Mouse (Mus musculus) monocyte, adult 2 months (primary cell): ENCODE data around the gene Kcnk4.

ENCODE experiments used
- DNase-seq, 2 experiments: peaks; one replicate each; pipeline ENCODE4 v3.0.0; 2022; ENCODE audit warnings: low spot score in 2 of 2, low read depth in 1 of 2

Kcnk4 gene

DNA sequence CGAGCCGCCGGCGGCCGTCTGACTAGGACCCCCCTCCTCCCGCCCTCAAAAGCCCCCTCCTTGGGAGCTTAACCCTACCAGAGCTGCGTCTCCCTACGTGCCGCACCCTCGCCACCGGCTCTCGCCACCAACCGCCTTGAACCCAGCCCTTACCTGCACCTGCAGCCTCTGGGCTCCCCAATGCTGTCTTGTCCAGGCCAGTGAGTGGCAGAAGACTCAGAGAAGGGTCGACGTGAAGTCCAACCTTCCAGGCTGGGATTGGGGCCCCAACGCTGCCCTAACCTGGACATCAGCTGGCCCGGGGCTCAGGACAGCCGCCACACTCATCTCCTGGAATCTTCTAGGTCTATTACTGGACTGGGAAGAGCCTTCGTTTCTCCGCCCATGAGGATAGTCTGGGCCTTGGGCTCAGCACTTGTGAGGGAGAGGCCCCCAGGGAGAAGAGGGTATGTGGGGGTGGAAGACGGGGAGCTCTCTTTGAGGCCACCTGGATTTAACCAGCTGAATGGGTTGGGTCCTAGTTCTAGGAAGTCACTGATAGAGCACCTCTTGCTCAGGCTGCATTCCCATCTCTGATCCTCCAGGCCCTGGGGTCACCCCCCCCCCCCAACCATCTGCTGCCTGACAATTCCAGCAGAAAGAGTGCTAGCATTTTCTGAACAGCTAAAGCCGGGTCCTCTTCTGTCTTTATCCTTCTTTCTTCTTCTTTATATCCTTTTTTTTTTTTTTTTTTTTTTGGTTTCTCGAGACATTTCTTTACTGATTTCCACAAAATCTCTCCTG, at the start of gene Kcnk4:
Gene Kcnk4 (minus strand): TSS at position 321 of the 783 bp plus-strand sequence.
- DNase-seq, result no peak

DNA sequence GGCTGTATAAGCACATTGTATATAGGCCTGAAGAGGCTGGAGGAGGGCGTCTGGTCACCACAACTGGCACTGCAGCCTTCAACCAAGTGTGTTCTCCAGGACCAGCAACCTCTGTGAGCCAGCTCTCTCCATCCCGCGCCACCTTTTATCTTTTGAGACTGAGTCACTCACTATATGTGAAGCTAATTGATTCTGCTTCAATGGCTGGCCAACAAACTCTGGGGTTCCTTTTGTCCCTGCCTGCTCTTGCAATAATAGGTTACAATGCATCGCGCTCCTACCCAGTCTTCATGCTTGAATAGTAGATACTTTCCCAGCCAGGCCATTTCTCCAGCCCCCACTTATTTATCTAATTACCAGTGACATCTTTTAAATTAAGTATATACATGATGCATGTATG, 49.3 kb upstream of the Kcnk4 start:
- DNase-seq, result no peak

DNA sequence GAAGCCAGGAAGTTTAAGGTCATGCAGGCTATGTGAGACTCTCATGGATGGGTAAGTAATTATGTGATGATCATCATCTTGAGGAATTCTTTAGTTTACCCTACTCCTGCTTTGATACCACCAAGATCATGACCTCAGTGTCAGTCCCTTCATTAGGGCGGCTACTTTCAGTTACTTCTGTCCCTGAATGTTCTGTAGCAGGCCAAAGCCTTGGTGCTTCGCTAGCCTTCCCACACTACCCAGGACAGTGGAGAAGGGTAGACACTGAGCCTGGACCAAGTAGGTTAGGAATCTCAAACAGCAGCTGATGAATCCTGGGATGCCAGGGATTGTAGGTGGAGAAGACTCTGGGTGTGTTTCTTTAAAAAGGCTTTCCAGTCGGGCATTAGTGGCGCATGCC, 47.1 kb upstream of the Kcnk4 start:
- no peak for DNase-seq

DNA sequence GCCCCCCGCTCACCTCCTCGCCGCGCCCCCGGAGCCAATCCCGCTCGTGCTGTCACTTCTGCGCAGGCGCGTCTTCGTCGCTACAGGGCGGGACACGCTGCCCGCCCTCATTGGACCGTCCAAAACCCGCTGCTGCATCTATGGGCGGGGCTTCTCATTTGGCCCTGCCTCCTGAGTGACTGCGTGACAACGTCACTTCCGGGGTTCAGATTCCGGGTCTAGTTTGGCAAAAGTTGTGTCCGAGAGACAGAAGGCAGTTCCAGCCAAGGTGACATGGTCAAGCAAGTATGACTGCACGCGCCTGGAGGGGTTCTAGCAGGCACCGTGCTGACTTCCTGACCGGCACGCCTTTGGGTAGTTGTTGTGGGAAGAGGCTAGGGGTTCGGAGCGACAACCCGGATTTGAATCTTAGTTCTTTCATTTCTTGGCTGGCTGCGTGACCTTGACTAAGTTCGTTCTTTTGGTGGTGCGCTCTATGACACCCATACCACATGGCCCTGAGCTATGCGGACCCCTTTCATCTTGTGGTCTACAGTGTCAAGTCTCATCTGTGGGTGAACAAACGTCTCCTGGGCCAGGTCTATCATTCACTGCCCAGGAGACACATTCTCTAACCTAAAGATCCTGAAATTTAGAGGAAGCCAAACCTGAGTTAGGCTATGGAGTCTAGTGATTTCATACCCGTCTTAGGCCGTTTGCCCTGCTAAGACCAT, 46.2 kb upstream of the Kcnk4 start, which contains the start of gene Fkbp2:
Gene Fkbp2 (minus strand): TSS at position 121 of the 713 bp plus-strand sequence.
- peak; percentile 97 to 98 for DNase-seq

DNA sequence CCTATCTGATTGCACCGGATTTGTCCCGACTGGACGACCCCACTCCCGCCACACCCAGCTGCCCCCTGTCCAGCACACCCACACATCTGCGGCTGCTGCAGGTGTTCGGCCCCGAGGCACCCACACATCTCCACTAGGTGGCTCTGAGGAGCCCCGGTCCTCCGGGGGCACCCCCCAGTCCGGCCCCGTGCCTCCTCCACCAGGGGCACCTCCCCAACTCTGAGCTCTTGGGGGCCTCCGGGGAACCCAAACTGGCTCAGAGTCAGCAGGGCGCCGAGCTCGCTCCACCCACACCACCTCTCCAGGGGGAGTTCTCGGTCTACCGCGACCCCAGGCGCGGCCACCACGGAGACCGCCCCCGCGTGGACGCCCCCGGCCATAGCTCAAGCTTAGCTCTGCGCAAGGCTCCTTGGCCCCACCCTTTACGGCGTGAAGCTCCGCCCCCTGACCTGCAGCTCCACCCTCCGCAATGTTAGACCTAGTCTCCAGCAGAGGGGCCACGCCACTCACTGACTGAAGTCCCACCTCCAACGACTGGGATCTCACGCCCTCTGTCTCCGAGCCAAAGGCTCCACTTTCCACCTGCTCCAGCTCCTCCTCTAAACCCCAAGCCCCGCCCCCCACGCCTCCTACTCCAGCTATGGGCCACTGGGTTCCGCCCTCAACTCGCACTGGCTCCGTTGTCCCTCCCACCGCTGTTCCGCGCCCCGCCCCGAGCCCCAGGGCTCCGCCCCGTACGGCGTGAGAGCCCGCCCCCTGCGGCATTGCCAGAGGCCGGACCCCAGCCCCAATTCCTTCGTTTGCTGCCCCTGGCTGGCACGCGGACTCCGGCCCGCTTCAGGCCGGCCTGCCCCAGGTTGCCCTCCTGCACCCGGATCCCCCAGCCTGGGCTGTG, 45.4 kb upstream of the Kcnk4 start:
- DNase-seq, result peak; percentile 98 to 99

DNA sequence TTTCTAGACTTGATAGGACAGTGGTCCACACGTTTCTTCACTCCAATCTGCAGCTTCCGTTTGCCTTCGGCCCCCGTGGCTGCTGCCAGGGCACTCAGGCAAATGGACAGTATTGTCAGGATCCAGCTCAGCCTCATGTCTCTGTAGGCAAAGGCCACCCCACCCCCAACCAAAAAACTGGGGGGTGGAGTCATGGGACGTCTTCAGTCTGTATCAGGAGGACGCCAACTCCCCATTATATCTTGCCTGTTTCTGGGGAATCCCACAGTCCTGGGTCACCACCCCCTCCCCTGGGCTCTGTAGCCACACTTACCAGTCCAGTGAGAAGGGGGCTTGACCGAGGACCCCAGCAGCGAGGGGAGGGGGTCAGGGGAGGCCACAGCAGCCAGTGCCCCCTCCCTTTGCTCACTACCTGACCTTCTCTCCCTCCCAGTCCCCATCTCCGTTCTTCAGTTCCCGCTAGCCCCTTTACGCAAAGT, 44.7 kb upstream of the Kcnk4 start:
- no peak for DNase-seq

DNA sequence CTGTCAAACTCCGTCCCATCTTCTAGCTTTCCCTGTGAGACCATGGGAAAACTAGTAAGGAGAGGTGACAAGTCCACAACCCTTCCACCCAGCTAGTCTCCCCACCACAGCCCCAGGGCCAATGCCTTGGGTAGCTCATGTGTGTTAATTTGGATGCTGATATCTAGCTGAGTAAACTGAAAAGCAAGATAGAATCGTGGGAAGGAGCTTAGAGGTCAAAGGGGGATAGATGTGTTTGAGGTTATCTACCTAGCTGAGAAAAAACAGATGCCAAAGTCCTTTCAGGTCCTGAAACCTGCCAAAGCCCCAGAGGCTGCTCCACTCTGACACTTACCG, 44.3 kb upstream of the Kcnk4 start:
- DNase-seq, result no peak

DNA sequence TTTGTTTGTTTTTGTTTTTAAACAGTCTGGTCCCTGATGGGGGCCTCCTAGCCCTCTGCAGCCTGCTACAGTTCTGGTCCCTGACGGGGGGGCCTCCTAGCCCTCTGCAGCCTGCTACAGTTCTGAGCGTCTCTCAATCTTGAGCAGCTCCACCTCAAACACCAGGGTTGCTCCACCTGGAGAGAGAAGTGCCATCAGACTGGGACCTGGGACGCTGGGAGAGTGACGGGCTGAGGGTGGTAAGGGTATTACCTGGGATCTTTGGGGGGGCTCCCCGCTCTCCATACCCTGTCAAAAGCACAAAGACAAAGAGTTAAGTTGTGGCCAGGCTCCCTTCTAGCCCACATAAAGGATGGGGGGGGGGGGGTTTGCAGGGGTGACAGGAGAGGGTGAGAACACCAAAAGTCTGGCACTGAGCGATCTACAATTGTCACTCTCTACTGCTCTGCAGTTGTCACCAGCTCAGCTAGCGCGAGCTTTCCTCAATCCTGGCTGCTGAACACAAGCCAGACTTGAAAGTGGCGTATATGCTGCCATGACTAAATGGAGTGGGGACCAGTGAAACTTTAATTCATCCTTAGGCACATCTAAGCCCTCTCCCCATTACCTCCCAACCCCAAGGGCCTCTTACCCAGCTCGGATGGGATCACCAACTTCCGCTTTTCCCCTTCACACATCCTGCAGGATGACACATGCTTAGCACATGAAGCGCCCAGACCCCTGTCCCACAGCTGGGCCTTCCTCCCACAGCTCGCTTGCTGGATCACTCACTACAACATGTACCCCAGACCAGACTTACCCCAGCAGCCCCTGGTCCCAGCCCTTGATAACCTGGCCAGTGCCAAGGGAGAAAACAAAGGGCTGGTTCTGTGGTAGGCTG, 43.7 kb upstream of the Kcnk4 start:
- no peak for DNase-seq

DNA sequence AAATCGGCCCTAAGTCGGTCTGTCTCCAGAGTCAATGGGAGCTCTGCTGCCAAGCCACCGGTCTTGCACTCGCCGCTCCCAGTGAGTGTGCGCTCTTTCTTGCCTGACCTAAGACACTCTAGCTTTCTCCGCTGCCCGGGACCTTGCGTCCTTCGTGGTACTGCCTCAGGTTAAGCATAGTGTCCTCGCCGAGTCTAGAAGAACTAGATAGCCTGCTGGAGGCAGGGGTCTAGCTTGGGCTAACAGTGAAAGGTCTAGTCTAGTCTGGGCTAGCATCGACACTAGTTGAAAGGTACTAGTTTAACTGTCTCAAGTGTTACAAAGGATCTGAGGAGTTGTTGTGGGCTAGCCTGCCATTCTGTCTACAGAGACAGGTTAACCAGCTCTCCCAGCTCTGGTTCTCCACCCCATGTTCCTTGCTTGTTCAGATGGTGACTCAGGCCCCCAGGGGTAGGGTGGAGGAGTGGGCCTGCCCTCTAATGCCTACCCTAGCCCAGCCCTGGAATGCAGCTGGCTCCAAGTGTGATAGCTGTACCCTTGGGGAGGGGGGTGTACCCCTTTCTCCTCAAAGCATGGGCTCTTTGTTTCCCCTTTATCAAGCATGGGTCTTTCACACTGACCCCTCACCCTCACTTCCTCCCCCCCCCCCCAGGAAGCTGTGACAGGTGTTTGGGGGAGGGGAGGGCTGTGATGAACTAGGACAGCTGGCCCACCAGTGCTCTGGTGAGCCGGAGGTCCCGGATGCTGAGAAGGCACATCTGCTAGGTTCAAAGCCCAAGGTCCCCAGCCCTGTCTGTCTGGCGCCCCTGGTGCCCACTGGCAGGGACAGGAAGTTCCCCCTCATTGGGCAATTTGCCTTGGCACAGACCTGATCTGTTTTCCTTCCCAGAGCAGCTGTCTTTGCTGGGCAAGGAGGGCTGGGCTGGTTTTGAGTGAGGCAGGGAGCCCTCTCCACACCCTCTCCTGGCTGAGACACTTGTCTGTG, 41.5 kb upstream of the Kcnk4 start, which contains the start of gene Plcb3:
Gene Plcb3 (minus strand): TSS at position 934 of the 985 bp plus-strand sequence.
- DNase-seq, result no peak

DNA sequence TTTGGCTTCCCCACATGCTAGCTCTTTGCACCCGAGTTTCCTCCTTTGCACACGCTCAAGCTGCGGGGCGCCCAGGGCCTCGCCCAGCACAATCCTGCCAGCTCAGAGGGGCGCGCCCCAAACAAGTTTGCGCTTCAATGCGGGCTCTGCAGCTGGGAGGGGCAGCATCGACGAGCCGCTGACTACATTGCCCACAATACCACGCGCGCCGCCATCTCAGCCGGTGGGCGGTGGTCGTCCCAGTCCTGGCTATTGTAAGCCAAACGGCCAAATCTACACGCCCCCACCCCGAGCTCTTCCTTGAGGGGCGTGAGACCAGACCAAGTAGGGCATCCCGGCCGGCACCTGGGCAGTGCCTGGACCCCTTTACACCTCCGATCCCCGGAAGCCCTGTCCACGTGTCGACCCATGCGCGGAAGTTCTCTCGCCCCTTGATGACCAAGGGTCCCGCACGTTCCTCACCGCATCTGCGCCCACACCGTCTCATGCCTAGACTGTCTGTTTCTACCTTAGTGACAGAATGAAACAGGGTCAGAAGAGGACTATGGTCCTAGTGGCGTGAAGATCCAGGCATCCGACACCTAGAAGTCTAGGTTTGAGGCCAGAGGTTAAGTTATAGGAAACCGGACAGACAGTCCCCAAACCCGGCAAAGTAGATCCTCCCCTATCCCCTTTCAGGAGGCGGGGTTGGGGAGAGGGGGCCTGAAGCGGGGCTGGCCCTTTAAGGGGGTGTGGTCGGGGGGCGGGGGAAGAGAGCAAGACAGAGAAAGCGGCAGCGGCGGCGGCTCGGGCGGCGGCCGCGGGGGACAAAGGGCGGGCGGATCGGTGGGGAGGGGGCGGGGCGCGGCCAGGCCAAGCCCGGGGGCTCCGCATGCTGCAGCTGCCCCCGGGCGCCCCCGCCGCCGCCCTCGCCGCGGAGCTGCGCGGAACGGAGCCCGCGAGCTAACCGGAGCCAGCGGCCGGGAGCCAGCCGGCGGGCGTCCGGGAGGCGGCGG, 40.2 kb upstream of the Kcnk4 start, which contains the start of gene Ppp1r14b:
Gene Ppp1r14b (plus strand): TSS at position 758 of the 995 bp plus-strand sequence.
- DNase-seq, result no peak

DNA sequence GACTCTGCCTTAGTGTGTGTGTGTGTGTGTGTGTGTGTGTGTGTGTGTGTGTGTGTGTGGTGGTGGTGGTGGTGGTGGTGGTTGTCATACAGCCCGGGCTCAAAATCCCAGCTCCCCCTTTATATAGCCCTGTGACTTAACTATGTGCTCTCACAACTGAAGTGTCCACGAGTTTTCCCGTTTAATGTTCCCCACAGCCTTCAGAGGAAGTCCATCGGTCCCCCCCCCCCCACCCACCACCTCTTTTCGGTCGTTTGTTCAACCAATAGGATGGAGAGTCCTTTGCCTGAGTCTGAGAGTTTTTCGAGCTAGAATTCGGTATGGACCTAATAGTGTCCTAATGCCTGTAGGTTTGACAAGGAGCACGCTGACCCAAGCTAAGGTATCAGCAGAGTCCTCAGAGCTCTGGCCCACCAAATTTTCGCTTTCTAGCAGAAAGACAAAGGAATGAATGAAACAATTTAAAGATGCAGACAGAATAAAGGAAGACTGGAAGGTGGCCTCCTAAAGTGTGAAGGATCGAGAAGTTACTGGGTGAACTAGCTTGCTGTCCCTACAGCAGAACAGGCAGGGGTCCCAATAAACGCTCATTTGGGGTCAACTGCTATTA, 39.4 kb upstream of the Kcnk4 start:
- no peak for DNase-seq

DNA sequence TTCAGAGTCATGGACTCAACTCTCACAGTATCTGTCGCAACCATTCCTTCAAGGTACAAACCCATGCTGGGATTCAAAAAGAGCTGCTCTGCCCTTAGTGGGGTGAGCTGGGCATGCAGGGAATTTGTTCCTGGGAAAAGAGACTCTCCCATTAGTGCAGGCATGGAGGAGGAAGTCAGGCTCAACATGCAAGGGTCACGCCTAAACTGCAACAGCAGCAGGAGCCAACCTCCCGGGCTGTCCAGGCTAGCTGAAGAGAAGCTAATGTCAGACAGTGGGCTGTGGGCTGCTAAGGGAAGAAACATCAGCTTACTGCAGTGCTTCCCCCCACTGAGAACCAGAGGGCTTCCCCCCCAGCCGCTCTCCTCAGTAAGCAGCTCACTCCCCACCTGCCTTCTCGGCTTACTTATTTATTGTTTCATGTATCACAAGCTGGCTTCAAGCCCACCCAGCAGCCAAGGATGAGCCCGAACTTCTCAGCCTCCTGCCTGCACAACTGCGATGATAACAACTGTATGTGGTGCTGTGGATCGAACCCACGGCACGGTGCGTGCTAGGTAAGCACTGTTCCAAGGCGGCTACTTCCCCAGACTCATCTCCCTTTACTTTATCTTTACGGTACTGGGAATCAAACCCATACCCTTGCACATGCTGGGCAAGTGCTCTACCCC, 38.1 kb upstream of the Kcnk4 start:
- no peak for DNase-seq

DNA sequence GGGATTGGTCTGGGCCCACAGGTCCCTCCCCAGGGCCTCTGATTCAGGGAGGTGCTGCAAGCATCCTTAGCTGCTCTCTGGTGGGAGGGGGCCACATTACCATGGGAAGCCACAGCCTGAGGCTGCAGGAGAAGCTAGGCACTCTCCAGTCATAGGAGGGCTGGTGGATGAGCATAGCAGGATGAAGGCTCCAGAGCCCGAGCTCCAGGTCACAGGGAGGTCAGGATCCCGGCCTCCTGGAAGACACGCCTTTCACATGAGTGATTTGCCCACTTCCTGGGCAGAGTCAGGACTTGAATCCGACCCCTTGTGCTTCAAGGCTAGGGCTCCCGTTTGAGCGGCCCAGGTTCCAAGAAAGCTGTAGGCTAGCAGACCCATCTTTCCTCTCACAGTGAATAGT, 37.3 kb upstream of the Kcnk4 start:
- no peak for DNase-seq

DNA sequence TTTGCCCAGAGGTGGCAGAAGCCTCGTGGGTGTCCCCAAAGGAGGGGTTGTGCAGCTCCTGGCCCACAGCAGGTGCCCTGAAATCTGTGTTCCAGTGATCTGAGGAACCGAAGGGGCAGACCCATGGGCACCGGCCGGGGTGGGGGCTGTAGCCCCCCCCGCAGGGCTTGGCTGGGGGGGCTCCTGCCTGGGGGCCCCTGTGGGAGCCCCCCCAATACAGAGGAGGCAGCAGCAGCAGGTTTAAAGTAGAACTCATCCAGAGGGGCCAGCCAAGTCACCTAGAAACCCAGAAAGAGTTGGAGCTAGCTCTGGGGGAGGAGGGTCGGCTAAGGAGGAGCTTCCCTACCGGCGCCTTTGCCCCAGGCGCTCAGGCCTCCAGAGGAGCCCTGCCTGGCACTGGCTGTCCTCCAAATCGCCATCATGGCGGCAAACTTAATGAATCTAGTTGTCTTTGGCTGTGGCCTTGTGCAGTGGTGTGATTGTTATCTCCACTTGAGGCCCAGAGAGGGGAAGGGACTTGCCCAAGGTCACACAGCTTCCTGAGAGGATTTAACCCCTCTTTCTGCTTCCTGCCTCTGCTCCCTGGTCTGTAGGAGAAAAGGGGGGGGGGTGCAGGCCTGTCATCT, 36.3 kb upstream of the Kcnk4 start:
- no peak for DNase-seq

DNA sequence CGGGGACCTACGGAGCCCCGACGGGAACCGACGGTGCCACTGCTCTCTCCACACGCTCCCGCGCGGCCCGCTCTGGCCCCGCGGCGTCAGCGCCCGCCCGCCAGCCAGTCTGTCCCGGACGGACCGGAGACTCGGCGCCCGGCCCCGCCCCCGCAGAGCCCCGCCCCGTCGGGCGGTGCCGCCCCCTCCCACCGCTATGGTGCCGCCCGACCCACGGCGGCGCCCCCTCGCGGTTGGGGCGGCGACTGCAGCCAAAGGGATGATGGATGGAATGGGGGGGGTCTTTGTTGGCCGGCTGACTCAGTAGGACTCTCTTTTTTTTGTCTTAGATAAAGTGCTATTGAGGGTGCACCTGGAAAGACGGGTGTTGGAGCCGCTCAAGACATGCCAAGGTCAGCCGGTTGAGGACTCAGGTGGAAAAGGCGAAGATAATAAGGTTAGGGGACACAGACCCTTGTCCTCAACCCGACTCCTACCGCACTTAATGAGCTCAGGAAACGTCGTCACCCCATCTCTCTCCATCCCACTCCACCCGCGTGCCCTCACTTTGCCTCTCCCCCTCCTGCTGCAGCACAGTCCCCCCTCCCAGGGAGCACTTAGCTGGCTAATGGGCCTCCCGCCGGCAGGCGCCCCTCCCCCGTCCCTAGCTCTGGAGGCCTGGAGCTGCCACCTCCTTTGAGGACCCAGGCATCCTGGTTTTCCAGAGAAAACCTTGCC, 35.5 kb upstream of the Kcnk4 start:
- peak in 1 of 2 experiments; percentile 57 for DNase-seq

DNA sequence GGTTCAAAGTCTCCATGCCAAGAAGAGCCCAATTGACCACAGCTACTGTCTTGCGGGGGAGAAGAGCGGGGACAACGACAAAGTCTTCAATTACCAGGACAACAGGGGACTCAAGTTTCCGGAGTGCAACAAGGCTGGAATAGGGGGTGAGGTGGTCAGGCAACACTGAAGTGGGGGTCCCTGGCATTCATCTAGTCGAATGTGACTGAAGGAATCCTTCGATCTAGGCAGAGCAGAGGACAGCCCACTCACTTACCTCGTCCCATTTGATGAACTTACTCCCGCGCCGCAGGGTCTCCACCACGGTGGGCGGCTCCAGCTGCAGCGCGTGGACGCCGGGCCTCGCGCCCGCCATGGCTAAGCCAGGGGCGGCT, 35.0 kb upstream of the Kcnk4 start:
- DNase-seq, result no peak
